Mouse (Mus musculus) forebrain, embryonic 15.5 days (tissue): ENCODE measurements around the gene Setx. TPM values are rescaled to one million over a fixed set of nuclear protein-coding genes. Genes with fewer than 3 reads are reported as not detected.

Source experiments
- ATAC-seq: fragments of 200-750 bp; cut with Nextera tagmentation; replicated peaks from 2 replicates; pipeline ENCODE4 v1.8.0; 2017; ENCODE audit warnings: mild to moderate bottlenecking, moderate TSS enrichment, moderate library complexity
- H3K27ac ChIP-seq: fragments of 300-500 bp; sonication (generic); replicated peaks from 2 replicates; pipeline ENCODE4 v1.5.1; 2015; ENCODE audit warnings: mild to moderate bottlenecking, inconsistent platforms
- H3K27me3 ChIP-seq: fragments of 300-500 bp; sonication (generic); 2 replicates; pipeline ENCODE4 v1.6.1; 2015; ENCODE audit warnings: inconsistent platforms
- H3K36me3 ChIP-seq: fragments of 300-500 bp; sonication (generic); 2 replicates; pipeline ENCODE4 v1.6.1; 2015; ENCODE audit warnings: mild to moderate bottlenecking, inconsistent platforms
- H3K4me1 ChIP-seq: fragments of 300-500 bp; sonication (generic); 2 replicates; pipeline ENCODE4 v1.6.1; 2015; ENCODE audit warnings: inconsistent platforms
- H3K4me2 ChIP-seq: fragments of 300-500 bp; sonication (generic); replicated peaks from 2 replicates; pipeline ENCODE4 v1.6.1; 2015; ENCODE audit warnings: mild to moderate bottlenecking, inconsistent platforms
- H3K4me3 ChIP-seq: fragments of 300-500 bp; sonication (generic); 2 replicates; pipeline ENCODE4 v1.5.1; 2015; ENCODE audit warnings: mild to moderate bottlenecking, inconsistent platforms
- H3K9ac ChIP-seq: fragments of 300-500 bp; sonication (generic); replicated peaks from 2 replicates; pipeline ENCODE4 v1.6.1; 2015; ENCODE audit warnings: mild to moderate bottlenecking, inconsistent platforms
- H3K9me3 ChIP-seq: fragments of 300-500 bp; sonication (generic); 2 replicates; pipeline ENCODE4 v1.6.1; 2016; ENCODE audit warnings: inconsistent platforms
- WGBS: fragments of 180-500 bp; shearing (Covaris S2); methylation state at CpG from one replicate; pipeline ENCODE4 v1.1.7; 2015; ENCODE audit warnings: mixed read lengths; 5-methylcytosine and 5-hydroxymethylcytosine counted together
- polyA plus RNA-seq: library from polyadenylated mRNA; unstranded; fragments of >200 nt; fragmentation: Nextera tagmentation; extraction: Ambion mirVana; gene quantifications from 2 replicates; pipeline ENCODE4 v1.2.1, GENCODE M21; 2015

Setx gene
- polyA plus RNA-seq, 1 experiment from 2014 or later = 13.7 TPM

GRCm38 (mm10) chr2:29174887-29175286 lies 50.9 kb downstream of the Setx start:
- no peaks in the 10 kb centered on the region for H3K4me1 ChIP-seq
- WGBS = 95% methylated on average over 3 of the region's 3 CpGs
- no peak for ATAC-seq
- no peaks in the 10 kb centered on the region for H3K27me3 ChIP-seq
- H3K9me3 ChIP-seq = no peaks in the 10 kb centered on the region
- H3K9ac ChIP-seq = no peak overlapping the region
- no peak overlapping the region for H3K4me3 ChIP-seq
- peaks cover 75% of the 10 kb centered on the region for H3K36me3 ChIP-seq
- H3K4me2 ChIP-seq = no peak overlapping the region
- H3K27ac ChIP-seq = no peak overlapping the region

DNA sequence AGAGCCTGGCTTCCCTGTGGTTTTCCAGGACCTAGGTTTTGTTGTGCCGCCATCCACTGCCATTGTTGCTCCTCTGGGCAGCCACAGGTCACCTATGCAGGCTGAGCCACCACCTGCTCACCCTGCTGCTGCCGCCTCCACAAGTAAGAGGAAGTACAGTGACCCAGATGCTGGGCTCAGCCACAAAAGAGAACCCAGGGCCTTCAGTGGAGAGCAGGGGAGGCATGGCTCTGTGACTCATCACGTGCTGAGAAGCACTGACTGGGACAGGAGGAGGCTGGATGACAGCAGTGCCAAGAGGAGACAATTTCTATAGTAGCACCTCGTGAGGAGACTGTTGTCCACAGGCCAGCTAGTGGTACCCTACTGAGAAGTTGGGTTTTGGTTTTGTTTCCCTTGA lies 55.8 kb downstream of the Setx start:
- WGBS = 89% methylated on average over 4 of the region's 4 CpGs
- H3K27ac ChIP-seq = no peak overlapping the region
- H3K9ac ChIP-seq = no peak overlapping the region
- H3K36me3 ChIP-seq = peaks cover 68% of the 10 kb centered on the region
- ATAC-seq = no peak
- H3K4me1 ChIP-seq = no peaks in the 10 kb centered on the region
- H3K27me3 ChIP-seq = no peaks in the 10 kb centered on the region
- H3K9me3 ChIP-seq = no peaks in the 10 kb centered on the region
- no peak overlapping the region for H3K4me2 ChIP-seq
- no peak overlapping the region for H3K4me3 ChIP-seq

GRCm38 (mm10) chr2:29181111-29181510 lies 57.1 kb downstream of the Setx start:
- Histone ChIP-seq H3K27me3 (no peaks in the 10 kb centered on the region), H3K4me1 (no peaks in the 10 kb centered on the region), H3K9me3 (no peaks in the 10 kb centered on the region), H3K4me2 (no peak overlapping the region), H3K36me3 (peaks cover 58% of the 10 kb centered on the region), H3K4me3 (no peak overlapping the region), H3K9ac (no peak overlapping the region), H3K27ac (no peak overlapping the region)
- ATAC-seq = no peak
- WGBS = 83% methylated on average over 2 of the region's 2 CpGs

DNA sequence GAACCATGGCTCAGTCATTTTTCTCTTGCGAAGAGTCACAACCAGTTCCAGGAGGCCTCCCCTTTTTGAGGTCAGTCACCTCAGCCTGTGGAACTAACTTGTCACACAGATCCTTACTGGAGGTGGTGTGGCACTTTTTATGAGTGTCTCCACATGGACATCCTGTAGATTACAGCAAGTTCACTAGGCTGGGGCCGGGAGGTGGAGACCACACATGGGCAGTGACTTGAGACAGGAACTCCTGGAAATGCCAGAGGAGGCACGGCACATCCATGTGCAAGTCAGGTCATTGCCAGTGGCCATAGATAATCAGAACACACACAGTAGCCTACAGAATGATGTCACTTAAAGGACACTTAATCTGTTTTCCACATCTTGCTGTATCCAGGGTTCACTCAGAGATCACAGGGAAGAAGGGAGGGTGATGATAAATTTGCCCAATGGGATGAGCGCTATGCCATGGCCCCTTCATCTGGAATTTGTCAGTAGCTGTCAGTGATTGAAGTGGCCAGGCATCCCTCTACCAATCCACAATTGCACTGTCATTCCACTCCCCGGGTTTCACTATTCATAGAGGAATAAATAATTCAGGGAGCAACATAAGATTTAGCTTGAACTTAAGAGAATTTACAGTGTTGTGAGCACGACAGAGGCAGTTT lies 59.4 kb downstream of the Setx start:
- Histone ChIP-seq H3K4me3 (no peak overlapping the region), H3K9me3 (no peaks in the 10 kb centered on the region), H3K4me1 (no peaks in the 10 kb centered on the region), H3K36me3 (peaks cover 36% of the 10 kb centered on the region), H3K27me3 (no peaks in the 10 kb centered on the region), H3K9ac (no peak overlapping the region), H3K4me2 (no peak overlapping the region), H3K27ac (no peak overlapping the region)
- 83% methylated on average over 6 of the region's 6 CpGs for WGBS
- ATAC-seq = no peak

- Histone ChIP-seq H3K4me3 (no peak overlapping the region), H3K9me3 (no peaks in the 10 kb centered on the region), H3K4me1 (no peaks in the 10 kb centered on the region), H3K4me2 (no peak overlapping the region), H3K27me3 (no peaks in the 10 kb centered on the region), H3K27ac (no peak overlapping the region), H3K36me3 (peaks cover 10% of the 10 kb centered on the region), H3K9ac (no peak overlapping the region)
- ATAC-seq = no peak
- 63% methylated on average over 6 of the region's 6 CpGs for WGBS
Observed at GRCm38 (mm10) chr2:29186209-29186608, 62.2 kb downstream of the Setx start.

DNA sequence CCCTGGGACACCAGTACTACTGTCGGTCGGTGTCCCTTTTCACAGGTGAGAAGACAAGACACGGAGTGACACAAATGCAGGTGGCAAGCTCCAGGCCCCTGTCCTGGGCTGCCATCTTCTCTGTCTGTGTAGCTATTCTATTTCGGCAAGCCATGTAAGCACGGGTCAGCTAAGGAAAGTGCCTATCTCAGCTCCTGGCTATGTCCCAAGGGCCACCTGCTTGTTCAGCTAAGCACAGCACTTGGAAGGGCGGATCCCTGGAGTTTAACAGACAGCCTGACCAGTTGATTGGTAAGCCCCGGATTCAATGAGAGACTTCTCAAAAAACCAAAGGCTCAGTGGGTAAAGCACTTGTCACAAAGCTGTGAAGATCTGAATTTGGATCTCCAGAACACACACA lies 66.4 kb downstream of the Setx start:
- WGBS = 78% methylated on average over 7 of the region's 7 CpGs
- Histone ChIP-seq H3K4me3 (no peak overlapping the region), H3K9me3 (no peaks in the 10 kb centered on the region), H3K36me3 (no peaks in the 10 kb centered on the region), H3K27me3 (peaks cover 8% of the 10 kb centered on the region; the same call in 1 of the 2 replicates), H3K9ac (no peak overlapping the region), H3K27ac (no peak overlapping the region), H3K4me1 (peaks cover 19% of the 10 kb centered on the region), H3K4me2 (no peak overlapping the region)
- ATAC-seq = no peak

DNA sequence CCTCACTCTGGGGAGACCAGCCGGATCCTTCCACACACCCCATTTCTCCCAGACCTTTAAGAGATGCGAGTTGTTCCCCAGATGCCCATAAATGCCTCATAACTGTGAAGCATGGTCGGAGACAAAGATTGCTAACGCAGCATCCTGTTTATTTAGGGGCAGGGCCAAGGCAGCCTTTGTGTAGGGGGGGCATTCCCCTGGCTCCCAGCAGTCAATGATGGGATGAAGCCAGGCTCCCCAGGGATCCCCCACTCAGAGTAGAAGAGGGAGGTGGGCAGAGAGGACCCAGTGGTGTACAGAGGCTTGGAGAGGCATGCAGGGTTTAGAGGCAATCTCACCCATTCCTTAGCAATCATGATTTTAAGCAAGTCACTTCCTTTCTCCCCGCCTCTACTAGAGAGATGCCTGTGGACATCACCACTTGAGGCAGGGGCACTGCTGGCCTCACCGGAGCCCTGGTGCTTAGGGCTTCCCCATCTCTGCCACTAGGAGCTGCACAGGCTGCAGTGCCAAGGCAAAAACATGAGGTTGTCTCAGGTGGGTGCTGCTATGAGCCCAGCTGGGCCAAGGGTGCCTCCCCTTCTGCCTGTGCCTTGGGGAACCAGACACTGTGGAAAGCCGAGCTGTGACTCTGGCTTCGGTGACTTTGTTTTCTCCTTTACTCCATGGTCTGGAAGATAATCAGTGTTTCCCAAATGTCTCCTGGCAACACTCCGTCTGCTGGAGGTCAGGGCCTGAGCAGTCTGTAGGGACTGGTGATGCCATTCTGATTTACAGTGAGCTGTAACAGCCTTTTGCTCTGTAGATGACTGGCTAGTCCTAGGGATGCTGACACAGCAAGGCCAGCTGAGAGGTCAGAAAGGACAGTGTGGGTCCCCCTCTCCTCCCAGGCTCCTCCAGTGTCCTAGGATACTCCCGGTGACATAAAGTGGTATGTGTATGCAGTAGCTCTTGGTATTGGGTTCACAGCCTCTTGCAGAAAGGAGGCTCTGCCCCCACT lies 67.5 kb downstream of the Setx start:
- H3K9ac ChIP-seq = no peak overlapping the region
- no peak overlapping the region for H3K4me3 ChIP-seq
- 77% methylated on average over 10 of the region's 10 CpGs for WGBS
- no peaks in the 10 kb centered on the region for H3K36me3 ChIP-seq
- peaks cover 20% of the 10 kb centered on the region for H3K4me1 ChIP-seq
- no peak overlapping the region for H3K27ac ChIP-seq
- H3K4me2 ChIP-seq = no peak overlapping the region
- peaks cover 9% of the 10 kb centered on the region; the same call in 1 of the 2 replicates for H3K27me3 ChIP-seq
- ATAC-seq = no peak
- no peaks in the 10 kb centered on the region for H3K9me3 ChIP-seq

- H3K27me3 ChIP-seq = peaks cover 9% of the 10 kb centered on the region; the same call in 1 of the 2 replicates
- H3K4me3 ChIP-seq = no peak overlapping the region
- no peak overlapping the region for H3K4me2 ChIP-seq
- WGBS = 73% methylated on average over 8 of the region's 8 CpGs
- H3K36me3 ChIP-seq = no peaks in the 10 kb centered on the region
- no peaks in the 10 kb centered on the region for H3K9me3 ChIP-seq
- H3K4me1 ChIP-seq = peaks cover 20% of the 10 kb centered on the region
- ATAC-seq = no peak
- no peak overlapping the region for H3K9ac ChIP-seq
- H3K27ac ChIP-seq = no peak overlapping the region
Observed at GRCm38 (mm10) chr2:29192629-29193278, 68.8 kb downstream of the Setx start.

- Histone ChIP-seq H3K9ac (peak overlapping the region; percentile 36; the same call in 1 of the 2 replicates), H3K9me3 (no peaks in the 10 kb centered on the region), H3K4me3 (peak overlapping the region; percentile 48), H3K4me1 (peaks cover 20% of the 10 kb centered on the region), H3K27me3 (peaks cover 16% of the 10 kb centered on the region; the same call in 1 of the 2 replicates), H3K36me3 (no peaks in the 10 kb centered on the region), H3K27ac (no peak overlapping the region), H3K4me2 (peak overlapping the region; percentile 93)
- 13% methylated on average over 16 of the region's 16 CpGs for WGBS
- ATAC-seq = no peak
Observed at GRCm38 (mm10) chr2:29193819-29194546, 70.0 kb downstream of the Setx start.

DNA sequence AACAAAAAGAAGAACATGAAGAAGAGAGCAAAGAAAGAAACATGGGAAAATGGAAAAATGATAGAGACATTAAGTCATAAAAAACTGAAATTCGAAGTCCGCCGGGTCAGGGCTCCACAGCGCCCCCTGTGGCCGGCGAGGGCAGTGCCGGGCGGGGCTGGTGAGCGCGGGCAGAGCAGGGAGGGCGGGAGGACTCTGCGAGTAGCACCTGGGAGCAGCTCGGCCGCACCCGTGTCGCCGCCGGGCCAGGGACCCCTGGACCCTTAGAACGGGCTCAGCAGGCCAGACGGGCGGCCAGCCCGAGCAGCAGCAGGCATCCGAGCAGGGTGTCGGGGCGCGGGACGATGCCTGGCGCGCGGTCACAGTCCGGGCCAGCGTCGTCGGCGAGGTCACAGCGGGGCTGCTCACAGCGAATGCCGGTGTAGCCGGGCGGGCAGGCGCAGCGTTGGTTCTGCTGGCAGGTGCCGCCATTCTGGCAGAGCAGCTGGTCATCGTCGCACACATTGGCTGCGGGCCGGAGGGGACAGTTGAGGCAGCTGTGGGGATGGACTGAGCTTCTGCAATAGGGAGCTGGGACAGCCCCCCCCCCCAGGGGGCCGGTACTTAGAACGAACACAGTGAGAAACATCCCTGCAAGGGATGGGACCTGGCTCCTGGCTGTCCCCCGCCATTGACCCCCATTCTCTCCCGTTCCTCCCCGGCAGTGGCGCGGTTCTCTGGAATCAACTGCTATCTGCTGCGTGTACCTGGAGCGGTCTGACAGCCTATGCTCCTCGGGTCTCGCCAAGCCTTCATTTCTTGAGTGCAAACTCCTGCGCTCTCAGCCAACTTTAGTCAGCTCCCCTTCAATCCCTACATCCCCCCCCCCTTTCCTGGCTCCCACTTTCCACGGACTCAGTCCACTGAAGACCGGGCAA lies 70.8 kb downstream of the Setx start:
- Histone ChIP-seq H3K4me3 (peak overlapping the region; percentile 48), H3K36me3 (no peaks in the 10 kb centered on the region), H3K4me1 (peaks cover 20% of the 10 kb centered on the region), H3K27ac (no peak overlapping the region), H3K4me2 (peak overlapping the region; percentile 93), H3K9me3 (no peaks in the 10 kb centered on the region), H3K9ac (peak overlapping the region; percentile 36), H3K27me3 (peaks cover 17% of the 10 kb centered on the region; the same call in 1 of the 2 replicates)
- 2% methylated on average over 61 of the region's 61 CpGs for WGBS
- ATAC-seq = peak; percentile 46

- Histone ChIP-seq H3K4me2 (no peak overlapping the region), H3K27me3 (peaks cover 17% of the 10 kb centered on the region; the same call in 1 of the 2 replicates), H3K4me1 (peaks cover 20% of the 10 kb centered on the region), H3K9ac (no peak overlapping the region), H3K4me3 (no peak overlapping the region), H3K36me3 (no peaks in the 10 kb centered on the region), H3K9me3 (no peaks in the 10 kb centered on the region), H3K27ac (no peak overlapping the region)
- WGBS = 75% methylated on average over 12 of the region's 12 CpGs
- ATAC-seq = no peak
Observed at GRCm38 (mm10) chr2:29196844-29197243, 72.9 kb downstream of the Setx start.
